Mouse (Mus musculus) cerebellum, adult 11-12 months (tissue): ENCODE measurements around the gene Cyren.
A peak's percentile ranks its signal among the peaks of the same experiment; 100 is the strongest.

Experiments used
- DNase-seq: peaks from one replicate; pipeline ENCODE4 v3.0.0; 2022

Cyren gene

GRCm38 (mm10) chr6:34896168-34896780 lies 18.4 kb upstream of the Cyren start:
- DNase-seq, result no peak

GRCm38 (mm10) chr6:34895569-34895968 lies 17.7 kb upstream of the Cyren start:
- DNase-seq, result peak; percentile 55

- DNase-seq, result no peak
These were observed 11.3 kb upstream of the Cyren start for GRCm38 (mm10) chr6:34889185-34889584.

DNA sequence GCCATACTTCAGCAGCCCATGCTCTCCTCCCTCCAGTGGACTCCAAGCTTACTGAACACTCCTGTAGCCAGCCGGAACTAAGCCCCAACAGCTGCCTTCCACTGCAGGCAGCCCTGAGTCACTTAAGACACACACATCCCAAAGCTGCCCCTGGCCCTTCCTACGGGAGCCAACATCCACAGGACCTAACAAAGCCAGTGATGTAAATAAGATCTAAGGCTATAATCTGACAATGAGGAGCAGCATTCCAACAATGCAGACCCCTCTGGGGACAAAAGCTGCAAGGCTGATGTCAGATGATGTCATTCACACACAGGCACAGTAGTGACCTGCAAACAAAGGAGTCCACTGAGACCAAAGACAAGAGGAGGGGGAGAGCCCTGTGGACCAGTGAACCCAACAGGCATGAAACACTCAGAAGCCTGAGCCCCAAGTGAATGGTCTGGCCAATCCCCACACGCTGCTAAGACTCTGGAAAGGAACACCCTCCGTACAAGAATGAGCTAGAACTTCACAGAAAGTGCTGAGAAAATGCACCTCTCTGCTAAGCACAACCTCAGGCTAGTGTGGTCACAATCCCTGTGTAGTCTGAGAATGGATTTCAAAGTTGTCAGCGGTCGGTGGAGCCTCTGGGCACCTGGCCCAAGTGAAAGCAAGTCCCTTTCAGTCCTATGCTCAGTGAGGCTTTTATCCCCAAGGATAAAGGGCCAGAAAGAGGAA lies 9.4 kb upstream of the Cyren start:
- DNase-seq, result no peak

GRCm38 (mm10) chr6:34884724-34885123 lies 6.9 kb upstream of the Cyren start:
- DNase-seq, result no peak

- DNase-seq, result peak; percentile 66
These were observed 2.1 kb upstream of the Cyren start for GRCm38 (mm10) chr6:34879911-34880475.

- no peak for DNase-seq
These were observed 1.4 kb upstream of the Cyren start for GRCm38 (mm10) chr6:34879101-34879740.

GRCm38 (mm10) chr6:34876835-34877156 lies 1.1 kb downstream of the Cyren start:
- no peak for DNase-seq

DNA sequence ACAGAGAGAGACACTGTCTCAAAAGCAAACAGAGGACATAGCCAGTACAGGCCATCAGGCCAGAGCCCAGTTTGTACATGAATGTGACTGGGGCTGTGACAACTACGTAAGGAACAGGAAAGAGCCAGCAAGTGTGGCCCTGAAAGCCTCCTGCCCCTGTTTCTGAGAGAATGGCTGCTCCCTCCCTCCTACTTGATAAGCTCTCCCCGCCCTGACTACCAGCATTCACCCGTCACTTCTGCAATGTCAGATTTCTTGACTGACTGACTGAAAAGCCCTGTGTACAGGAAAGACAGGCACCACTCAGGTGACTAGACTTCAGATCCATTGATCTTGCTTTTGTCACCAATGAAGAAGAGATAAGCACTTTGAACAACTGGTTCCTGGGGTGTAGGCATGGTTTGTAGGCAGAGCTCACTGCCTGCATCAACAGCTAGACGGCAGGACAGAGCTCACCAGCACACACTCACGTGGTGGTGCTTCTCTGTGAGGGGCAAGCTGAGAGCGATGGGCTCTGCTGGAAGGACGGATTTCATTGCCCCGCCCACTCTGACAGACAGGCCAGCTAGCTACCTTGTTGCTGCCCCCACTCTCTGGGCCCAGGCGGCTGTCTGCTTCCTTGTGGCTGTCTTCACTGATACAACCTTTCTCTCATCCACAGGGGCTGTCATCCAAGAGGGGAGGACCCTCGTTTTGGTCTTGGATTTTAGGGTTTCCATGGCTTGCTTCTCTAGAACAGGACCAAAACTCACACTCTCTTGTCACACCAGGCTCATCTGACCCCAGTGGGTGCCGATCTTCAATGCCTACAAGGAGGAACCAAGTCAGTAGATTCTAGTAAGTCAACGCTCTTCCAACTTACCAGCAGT lies 1.7 kb downstream of the Cyren start:
- DNase-seq, result no peak

- DNase-seq, result no peak
These were observed 2.5 kb downstream of the Cyren start for GRCm38 (mm10) chr6:34875268-34875761.

DNA sequence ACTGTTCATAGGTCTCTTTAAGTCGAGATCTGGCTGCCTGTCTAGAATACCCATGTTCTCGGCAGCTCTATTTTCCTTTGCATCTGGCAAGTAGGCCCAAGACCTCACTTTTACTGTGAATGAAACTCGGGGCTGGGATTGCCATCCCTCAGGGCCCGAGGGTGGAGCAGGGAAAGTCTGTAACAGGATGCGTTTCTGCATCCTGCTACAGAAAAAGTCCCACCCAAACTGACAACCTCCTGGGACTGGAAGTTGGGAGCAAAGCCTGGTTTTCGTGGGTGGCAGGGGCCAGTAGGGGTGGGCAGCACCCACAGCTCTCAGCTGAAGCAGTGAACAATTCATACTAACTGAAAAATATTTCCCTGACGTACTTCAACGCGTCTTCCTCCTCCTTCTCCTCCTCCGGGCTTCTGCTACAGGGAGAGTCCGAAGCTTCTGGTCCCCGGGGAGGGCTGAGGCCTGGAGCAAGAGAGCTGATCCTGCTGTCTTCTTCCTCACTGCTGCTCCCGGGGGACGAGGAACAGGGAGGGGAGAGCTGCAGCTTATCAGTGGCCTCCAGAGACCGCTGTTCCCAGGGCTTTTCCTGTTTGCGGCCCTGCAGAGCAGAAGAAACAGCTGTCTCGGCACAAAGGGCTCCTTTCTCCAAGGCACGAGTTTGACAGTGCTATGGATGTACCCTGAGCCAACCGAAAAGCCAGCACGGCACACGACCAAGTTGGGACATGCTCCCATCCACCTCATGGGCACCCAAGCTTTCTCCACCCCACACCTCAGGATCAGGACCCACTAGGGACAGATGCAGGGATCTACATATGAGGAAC lies 3.5 kb downstream of the Cyren start:
- DNase-seq, result no peak

- DNase-seq, result no peak
These were observed 5.0 kb downstream of the Cyren start for GRCm38 (mm10) chr6:34872871-34873270.

- DNase-seq, result no peak
These were observed 5.9 kb downstream of the Cyren start for GRCm38 (mm10) chr6:34871929-34872328.

DNA sequence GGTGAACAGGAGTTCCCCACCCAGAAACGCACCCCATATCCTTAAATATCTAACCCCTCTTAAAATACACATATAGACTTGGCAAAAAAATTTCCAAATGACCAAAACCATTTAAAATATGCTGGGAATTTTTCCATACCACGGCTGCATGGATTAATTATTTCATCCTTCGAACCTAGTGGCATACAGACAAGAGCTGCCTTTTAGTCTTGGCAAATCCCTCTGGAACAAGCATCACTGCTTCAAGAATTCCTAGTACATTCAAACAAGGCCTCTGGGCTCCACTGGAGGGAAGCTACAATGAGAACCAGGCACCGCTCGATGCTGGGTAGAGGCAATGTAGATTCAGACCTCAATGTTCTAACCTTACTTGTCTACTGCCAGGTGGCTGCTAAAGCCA lies 7.1 kb downstream of the Cyren start:
- DNase-seq, result no peak

- DNase-seq, result no peak
These were observed 7.7 kb downstream of the Cyren start for GRCm38 (mm10) chr6:34870136-34870535.

DNA sequence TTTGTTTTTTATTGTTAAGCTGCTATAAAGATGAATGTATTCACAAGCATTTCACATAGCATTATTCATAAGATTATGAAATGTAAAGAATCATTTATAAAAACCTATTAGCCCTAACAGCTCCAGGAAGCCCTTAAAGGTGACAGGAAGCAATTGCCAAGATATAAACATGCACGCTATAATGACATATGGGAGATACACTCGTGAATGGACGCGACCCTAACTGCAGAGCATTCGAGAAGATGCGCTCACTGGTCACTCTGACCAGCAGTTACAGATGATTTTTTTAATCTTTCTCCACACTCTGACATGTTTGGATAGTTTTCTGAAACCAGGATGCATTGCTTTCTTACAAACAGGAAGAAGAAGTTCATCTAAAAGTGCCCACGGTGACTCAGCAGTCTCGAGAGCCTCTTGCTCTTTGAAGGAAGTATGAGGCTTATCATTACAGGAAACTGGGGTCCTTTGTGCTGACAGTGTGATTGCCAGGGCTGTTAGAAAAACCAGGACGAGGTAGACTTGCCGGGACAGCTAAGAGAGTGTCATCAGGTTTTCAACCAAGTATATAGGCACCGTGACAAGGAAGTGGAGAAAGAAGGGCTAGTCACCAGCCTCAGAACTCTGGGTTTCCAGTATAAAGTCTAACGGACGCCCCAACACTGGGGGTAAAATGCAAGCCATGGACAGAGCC lies 8.5 kb downstream of the Cyren start:
- DNase-seq, result no peak

GRCm38 (mm10) chr6:34868507-34869217 lies 9.2 kb downstream of the Cyren start:
- DNase-seq, result no peak

DNA sequence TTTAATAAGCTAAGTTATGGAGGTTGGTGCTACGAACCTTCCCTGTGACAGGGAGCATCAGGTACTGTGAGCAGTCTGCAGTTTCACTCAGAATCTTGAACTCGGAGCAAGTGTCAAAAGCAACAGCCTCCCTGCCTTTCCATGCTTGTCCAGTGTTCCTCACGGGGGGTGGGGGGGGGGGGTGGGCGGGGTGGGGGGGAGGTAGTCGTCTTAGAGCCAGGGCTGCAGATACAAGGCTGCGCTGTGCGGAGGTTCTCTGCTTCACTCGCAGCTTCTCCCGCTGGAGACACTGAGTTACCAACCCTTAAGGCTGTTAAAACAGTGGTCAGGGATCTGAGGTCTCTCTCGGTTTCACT lies 9.9 kb downstream of the Cyren start:
- DNase-seq, result no peak

DNA sequence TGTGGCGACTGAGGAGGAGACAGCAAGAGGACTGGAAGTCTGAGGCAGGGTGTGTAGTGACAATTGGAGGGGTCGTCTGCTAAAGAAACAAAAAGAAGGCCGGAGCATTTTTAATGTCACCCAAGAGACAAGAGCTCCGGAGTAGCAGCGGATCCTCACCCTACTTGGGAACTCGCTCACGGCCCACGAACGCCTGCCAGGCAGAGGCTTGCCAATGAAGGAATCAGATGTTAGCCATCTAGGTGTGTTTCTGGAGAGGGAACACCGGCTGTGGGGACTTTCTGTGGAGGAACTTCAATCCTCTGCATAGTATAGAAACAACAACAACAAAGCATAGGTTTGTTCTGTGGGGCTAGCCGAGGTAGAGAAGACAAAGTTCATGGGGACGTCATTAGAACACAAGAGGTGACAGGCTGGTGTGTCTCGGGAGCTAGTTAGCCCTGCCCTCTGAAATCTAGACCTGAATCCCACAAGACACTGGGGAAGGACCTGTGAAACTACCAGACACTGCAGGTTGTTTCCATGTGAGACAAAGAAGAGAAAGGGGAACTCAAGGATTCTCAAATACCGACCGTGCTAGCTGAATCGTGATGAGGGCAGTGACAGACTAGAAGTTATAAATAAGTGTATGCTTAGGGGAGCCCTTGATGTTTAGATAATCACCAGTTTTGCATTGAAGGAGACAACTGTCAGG lies 10.4 kb downstream of the Cyren start:
- DNase-seq, result no peak

DNA sequence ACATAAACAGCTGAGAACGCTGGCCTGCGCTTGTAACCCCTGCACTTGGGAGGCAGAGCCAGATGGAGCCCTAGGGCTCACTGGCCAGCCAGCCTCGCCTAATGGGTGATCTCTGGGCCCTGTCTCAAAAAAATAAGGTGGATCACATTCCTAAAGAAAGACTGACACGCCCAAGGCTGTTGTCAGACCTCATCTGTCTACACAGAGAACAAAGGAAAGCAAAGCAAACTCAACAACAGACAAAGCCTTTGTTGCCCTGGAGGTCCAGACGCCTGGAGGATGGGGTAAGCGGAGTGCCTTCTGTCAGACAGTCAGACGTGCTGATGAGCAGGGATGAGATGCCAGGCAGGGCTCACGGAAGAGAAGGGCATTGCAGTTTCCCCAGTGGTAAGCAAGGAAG lies 11.1 kb downstream of the Cyren start:
- no peak for DNase-seq
